Mouse (Mus musculus): ENCODE measurements around the gene Npsr1. TPM values are rescaled to one million over a fixed set of nuclear protein-coding genes. Genes with fewer than 3 reads are reported as not detected.

Npsr1 gene
- total and polyA plus RNA-seq, 2 experiments: not detected

- no peaks in the 10 kb centered on the region for H3K27me3 ChIP-seq (ENCODE audit: control insufficient read depth, insufficient read depth, low read length)
- no peak overlapping the region for H3K9ac ChIP-seq (ENCODE audit: low read depth, low read length)
- 86% methylated on average over 1 of the region's 1 CpGs for WGBS
- TF ChIP-seq POLR2A (IDR thresholded peaks at IDR 0.05; ENCODE audit: extremely low read depth, insufficient read depth, low read length) (no peak), CTCF (IDR thresholded peaks at IDR 0.05; ENCODE audit: low read depth, low read length) (no peak)
- H3K27ac ChIP-seq (replicated peaks; ENCODE audit: insufficient read depth, low read depth, low read length): no peak overlapping the region
- no peaks in the 10 kb centered on the region for H3K4me1 ChIP-seq (ENCODE audit: control insufficient read depth, insufficient read depth, low read length)
- no peak for DNase-seq (ENCODE audit: extremely low read depth, low read depth, low spot score)
- no peaks in the 10 kb centered on the region for H3K79me2 ChIP-seq (ENCODE audit: control insufficient read depth, insufficient read depth, low read length)
- H3K4me3 ChIP-seq (ENCODE audit: insufficient read depth, low read depth, low read length): no peak overlapping the region
- H3K36me3 ChIP-seq (ENCODE audit: control insufficient read depth, insufficient read depth, low read length): no peaks in the 10 kb centered on the region
These were observed 138.7 kb downstream of the Npsr1 start for GRCm38 (mm10) chr9:24236461-24236860.

GRCm38 (mm10) chr9:24247557-24247956 lies 149.8 kb downstream of the Npsr1 start:
- no peak for TF ChIP-seq CTCF (IDR thresholded peaks at IDR 0.05; ENCODE audit: low read depth, low read length)
- TF ChIP-seq POLR2A (IDR thresholded peaks at IDR 0.05; ENCODE audit: extremely low read depth, insufficient read depth, low read length): no peak
- Histone ChIP-seq H3K27ac (replicated peaks; ENCODE audit: insufficient read depth, low read depth, low read length) (no peak overlapping the region), H3K4me1 (ENCODE audit: control insufficient read depth, insufficient read depth, low read length) (no peaks in the 10 kb centered on the region), H3K9ac (ENCODE audit: low read depth, low read length) (no peak overlapping the region), H3K4me3 (ENCODE audit: insufficient read depth, low read depth, low read length) (no peak overlapping the region), H3K79me2 (ENCODE audit: control insufficient read depth, insufficient read depth, low read length) (no peaks in the 10 kb centered on the region), H3K27me3 (ENCODE audit: control insufficient read depth, insufficient read depth, low read length) (no peaks in the 10 kb centered on the region), H3K36me3 (ENCODE audit: control insufficient read depth, insufficient read depth, low read length) (no peaks in the 10 kb centered on the region)
- DNase-seq (ENCODE audit: extremely low read depth, low read depth, low spot score): no peak

DNA sequence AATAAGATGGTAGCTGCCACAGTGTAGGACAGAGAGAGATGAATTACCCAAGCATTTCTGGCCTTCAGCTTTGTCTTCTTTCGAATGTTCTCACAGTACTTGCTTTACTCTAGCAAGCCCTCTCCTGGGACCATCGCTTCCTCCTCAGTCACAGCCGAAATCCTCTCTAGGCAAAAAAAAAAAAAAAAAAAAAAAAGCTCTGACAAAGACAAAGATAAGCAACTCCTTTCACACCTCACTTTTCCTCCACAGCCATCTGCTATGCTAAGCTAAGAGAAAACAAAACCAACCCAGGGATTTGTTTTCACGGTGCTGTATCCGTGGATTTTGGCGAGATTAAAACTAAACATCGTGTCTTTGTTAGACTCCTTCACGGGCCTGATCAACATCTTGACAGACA lies 156.4 kb downstream of the Npsr1 start:
- H3K27me3 ChIP-seq (ENCODE audit: control insufficient read depth, insufficient read depth, low read length): no peaks in the 10 kb centered on the region
- no peaks in the 10 kb centered on the region for H3K36me3 ChIP-seq (ENCODE audit: control insufficient read depth, insufficient read depth, low read length)
- no peak overlapping the region for H3K4me3 ChIP-seq (ENCODE audit: insufficient read depth, low read depth, low read length)
- H3K79me2 ChIP-seq (ENCODE audit: control insufficient read depth, insufficient read depth, low read length): no peaks in the 10 kb centered on the region
- no peak overlapping the region for H3K9ac ChIP-seq (ENCODE audit: low read depth, low read length)
- H3K4me1 ChIP-seq (ENCODE audit: control insufficient read depth, insufficient read depth, low read length): no peaks in the 10 kb centered on the region
- DNase-seq (ENCODE audit: extremely low read depth, low read depth, low spot score): no peak
- TF ChIP-seq POLR2A (IDR thresholded peaks at IDR 0.05; ENCODE audit: extremely low read depth, insufficient read depth, low read length) (no peak), CTCF (IDR thresholded peaks at IDR 0.05; ENCODE audit: low read depth, low read length) (no peak)
- WGBS: 37% methylated on average over 8 of the region's 8 CpGs
- no peak overlapping the region for H3K27ac ChIP-seq (replicated peaks; ENCODE audit: insufficient read depth, low read depth, low read length)

DNA sequence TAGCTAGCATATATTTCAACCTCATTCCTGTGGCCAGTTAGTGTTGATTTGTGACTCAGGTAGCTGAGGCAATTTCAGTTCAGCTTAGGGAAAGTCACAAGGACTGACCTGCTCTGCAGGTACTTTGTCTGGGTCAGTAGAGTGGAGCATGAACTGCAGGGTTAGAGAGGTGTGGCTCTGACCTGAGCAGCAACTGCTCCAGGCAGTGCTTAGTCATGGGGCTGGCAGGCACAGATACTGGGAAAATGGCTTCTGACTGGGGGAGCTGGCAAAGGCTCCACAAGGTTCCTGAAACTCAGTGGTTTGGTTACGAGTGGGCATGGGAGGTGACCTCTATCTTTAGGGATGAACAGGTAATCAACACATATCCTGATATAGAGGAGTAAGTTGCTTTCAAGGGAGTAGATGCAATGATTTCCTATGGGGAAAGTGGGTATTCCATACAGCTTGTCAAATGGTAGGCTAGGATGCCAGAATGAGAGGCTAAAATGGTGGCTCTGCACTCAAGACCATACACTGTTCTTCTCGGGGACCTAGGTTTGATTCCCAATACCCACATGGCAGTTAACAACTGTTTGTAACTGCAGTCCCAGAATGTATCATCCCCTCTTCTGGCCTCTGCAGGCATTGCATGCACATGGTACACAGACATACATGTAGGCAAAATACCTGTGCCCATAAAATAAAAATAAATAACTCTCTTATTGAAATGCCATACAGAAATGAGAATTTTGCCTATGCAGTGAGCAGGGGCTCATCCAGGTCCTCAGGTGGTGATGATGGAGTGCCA lies 182.9 kb downstream of the Npsr1 start:
- H3K36me3 ChIP-seq (ENCODE audit: control insufficient read depth, insufficient read depth, low read length): no peaks in the 10 kb centered on the region
- no peak for TF ChIP-seq CTCF (IDR thresholded peaks at IDR 0.05; ENCODE audit: low read depth, low read length)
- no peak for TF ChIP-seq POLR2A (IDR thresholded peaks at IDR 0.05; ENCODE audit: extremely low read depth, insufficient read depth, low read length)
- 95% methylated on average over 2 of the region's 2 CpGs for WGBS
- H3K9ac ChIP-seq (ENCODE audit: low read depth, low read length): no peak overlapping the region
- no peak for DNase-seq (ENCODE audit: extremely low read depth, low read depth, low spot score)
- no peak overlapping the region for H3K4me3 ChIP-seq (ENCODE audit: insufficient read depth, low read depth, low read length)
- no peak overlapping the region for H3K27ac ChIP-seq (replicated peaks; ENCODE audit: insufficient read depth, low read depth, low read length)
- H3K4me1 ChIP-seq (ENCODE audit: control insufficient read depth, insufficient read depth, low read length): no peaks in the 10 kb centered on the region
- H3K79me2 ChIP-seq (ENCODE audit: control insufficient read depth, insufficient read depth, low read length): no peaks in the 10 kb centered on the region
- no peaks in the 10 kb centered on the region for H3K27me3 ChIP-seq (ENCODE audit: control insufficient read depth, insufficient read depth, low read length)

- no peak overlapping the region for H3K4me3 ChIP-seq (ENCODE audit: insufficient read depth, low read depth, low read length)
- TF ChIP-seq POLR2A (IDR thresholded peaks at IDR 0.05; ENCODE audit: extremely low read depth, insufficient read depth, low read length) (no peak), CTCF (IDR thresholded peaks at IDR 0.05; ENCODE audit: low read depth, low read length) (no peak)
- DNase-seq (ENCODE audit: extremely low read depth, low read depth, low spot score): no peak
- H3K27ac ChIP-seq (replicated peaks; ENCODE audit: insufficient read depth, low read depth, low read length): no peak overlapping the region
- whole genome bisulfite sequencing: 79% methylated on average over 3 of the region's 3 CpGs
- H3K36me3 ChIP-seq (ENCODE audit: control insufficient read depth, insufficient read depth, low read length): no peaks in the 10 kb centered on the region
- H3K27me3 ChIP-seq (ENCODE audit: control insufficient read depth, insufficient read depth, low read length): no peaks in the 10 kb centered on the region
- H3K4me1 ChIP-seq (ENCODE audit: control insufficient read depth, insufficient read depth, low read length): no peaks in the 10 kb centered on the region
- no peak overlapping the region for H3K9ac ChIP-seq (ENCODE audit: low read depth, low read length)
- H3K79me2 ChIP-seq (ENCODE audit: control insufficient read depth, insufficient read depth, low read length): no peaks in the 10 kb centered on the region
These were observed 184.8 kb downstream of the Npsr1 start for GRCm38 (mm10) chr9:24282617-24283016.

GRCm38 (mm10) chr9:24283071-24283470 lies 185.3 kb downstream of the Npsr1 start:
- H3K36me3 ChIP-seq (ENCODE audit: control insufficient read depth, insufficient read depth, low read length): no peaks in the 10 kb centered on the region
- H3K79me2 ChIP-seq (ENCODE audit: control insufficient read depth, insufficient read depth, low read length): no peaks in the 10 kb centered on the region
- DNase-seq (ENCODE audit: extremely low read depth, low read depth, low spot score): no peak
- no peak for TF ChIP-seq POLR2A (IDR thresholded peaks at IDR 0.05; ENCODE audit: extremely low read depth, insufficient read depth, low read length)
- no peak for TF ChIP-seq CTCF (IDR thresholded peaks at IDR 0.05; ENCODE audit: low read depth, low read length)
- H3K9ac ChIP-seq (ENCODE audit: low read depth, low read length): no peak overlapping the region
- no peak overlapping the region for H3K4me3 ChIP-seq (ENCODE audit: insufficient read depth, low read depth, low read length)
- no peak overlapping the region for H3K27ac ChIP-seq (replicated peaks; ENCODE audit: insufficient read depth, low read depth, low read length)
- no peaks in the 10 kb centered on the region for H3K27me3 ChIP-seq (ENCODE audit: control insufficient read depth, insufficient read depth, low read length)
- H3K4me1 ChIP-seq (ENCODE audit: control insufficient read depth, insufficient read depth, low read length): no peaks in the 10 kb centered on the region
- WGBS: 62% methylated on average over 2 of the region's 2 CpGs

All from liver, adult 2 months (tissue).